Mouse (Mus musculus) CD8-positive naive resting alpha-beta T cell, adult 2 months (primary cell): ENCODE data around the gene Pear1.
A peak's percentile ranks its signal among the peaks of the same experiment; 100 is the strongest.

Experiments used
- DNase-seq, 2 experiments: peaks; one replicate each; pipeline ENCODE4 v3.0.0; 2022; ENCODE audit warnings: low read depth in 2 of 2, low spot score in 2 of 2

Gene Pear1

GRCm38 (mm10) chr3:87766284-87766667 is 57.8 kb downstream of the Pear1 start:
- DNase-seq, result no peak

DNA sequence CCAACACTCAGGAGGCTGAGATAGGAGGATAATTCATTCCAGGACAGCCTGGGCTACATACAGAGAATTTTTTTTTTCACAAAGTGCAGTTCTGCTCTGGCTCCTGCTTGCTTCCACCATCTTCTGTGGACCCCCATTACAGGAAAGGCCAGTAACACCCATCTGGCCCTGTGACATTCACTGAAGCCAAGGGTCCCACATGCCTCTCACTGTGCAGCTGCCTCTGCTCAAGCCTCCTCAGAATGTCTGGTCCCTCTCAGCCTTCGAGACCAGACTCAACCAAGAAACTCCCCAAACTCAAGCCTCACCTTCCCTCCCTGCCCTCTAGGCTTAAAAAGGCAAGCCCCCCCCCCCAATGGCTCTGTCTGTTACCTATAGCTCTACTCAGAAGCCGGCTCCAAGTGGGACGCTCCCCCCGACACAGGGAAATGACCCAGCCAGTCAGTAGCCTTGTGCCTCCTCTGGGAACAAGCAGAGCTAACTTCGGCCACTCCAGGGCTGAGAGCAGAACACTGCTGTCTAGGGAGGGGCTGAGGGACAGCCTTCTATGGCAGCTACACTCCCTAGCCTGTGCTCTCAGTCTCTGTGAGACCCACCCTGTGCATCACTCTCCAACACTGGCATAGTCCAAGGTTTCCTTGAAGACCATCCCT is 58.3 kb downstream of the Pear1 start:
- DNase-seq, result no peak

GRCm38 (mm10) chr3:87765091-87765490 is 59.0 kb downstream of the Pear1 start:
- peak; percentile 65 to 66 for DNase-seq

- DNase-seq, result no peak
Measured at GRCm38 (mm10) chr3:87764506-87764905, 59.6 kb downstream of the Pear1 start.

DNA sequence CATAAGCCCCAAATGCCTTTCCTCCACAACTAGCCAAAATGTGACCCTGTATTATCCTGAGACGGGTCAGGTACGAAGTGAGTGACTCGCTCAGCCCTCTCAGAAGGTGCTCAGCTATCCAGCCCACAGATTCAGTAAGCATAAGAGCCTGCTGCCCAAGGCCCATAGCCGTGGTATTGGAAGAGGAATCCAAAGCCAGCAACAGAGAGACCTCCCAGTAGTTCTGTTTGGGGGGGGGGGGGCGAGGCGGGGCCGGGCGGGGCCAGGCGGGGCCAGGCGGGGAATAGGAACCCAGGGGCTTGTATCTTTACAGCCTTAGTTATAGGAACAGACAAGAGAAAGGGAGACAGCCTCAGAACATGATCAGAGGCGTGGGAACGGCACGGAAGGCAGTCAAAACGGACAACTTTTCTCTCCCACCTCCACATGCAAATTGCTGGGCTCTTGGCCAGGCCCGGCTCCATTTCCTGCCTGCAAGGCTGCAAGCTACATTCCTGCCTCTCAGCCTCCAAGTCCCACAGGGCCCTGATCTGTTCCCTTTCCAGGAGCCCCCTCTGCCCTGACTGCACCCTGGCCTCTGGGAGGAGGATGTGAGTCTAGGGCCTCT is 60.3 kb downstream of the Pear1 start:
- DNase-seq, result no peak

- no peak for DNase-seq
Measured at GRCm38 (mm10) chr3:87763202-87763601, 60.9 kb downstream of the Pear1 start.

DNA sequence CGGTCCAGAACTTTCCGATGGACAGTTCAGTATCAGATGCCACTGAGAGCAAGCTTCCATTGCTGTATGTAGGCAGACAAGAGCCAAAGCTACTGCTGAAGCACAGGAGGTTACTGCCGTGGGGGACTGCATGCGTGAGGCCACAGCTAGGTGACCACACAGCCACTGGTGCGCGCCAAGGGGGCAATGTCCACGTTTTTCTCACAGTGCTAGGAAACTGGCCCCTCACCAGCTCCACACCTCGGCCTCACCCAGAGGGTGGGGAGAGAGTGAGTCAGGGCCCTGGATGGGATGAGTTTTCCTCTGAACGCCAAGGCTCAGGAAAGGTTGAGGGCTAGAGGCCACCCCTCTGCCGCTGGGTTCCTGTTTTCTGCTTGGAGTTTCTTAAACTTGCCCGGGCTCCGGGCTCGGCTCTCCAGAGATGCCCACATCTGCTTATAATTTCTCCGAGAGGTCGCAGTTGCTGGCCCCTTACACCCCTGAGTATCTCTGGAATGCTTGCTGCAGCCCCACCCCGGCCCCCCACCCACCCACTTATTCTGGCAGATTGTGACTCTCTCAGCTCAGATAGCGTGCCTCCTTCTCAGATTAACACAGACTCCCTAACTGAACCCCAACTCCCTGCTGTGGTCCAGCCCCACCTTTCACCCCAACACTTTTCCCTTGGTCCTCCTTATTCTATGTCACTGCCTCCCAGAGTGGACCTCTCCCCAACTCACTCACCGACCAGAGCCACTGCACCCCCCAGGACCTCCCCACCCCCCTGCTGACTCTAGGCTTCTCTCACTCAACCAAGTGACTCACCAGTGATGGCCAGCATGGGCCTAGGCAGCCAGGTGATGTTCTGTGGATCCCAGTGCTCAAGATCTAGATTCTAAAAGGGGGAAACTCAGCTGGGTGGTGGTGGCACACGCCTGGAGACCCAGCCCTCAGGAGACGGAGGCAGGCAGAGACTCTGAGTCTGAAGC is 62.4 kb downstream of the Pear1 start:
- no peak for DNase-seq

- DNase-seq, result no peak
Measured at GRCm38 (mm10) chr3:87758641-87759040, 65.5 kb downstream of the Pear1 start.

- no peak for DNase-seq
Measured at GRCm38 (mm10) chr3:87756488-87756887, 67.6 kb downstream of the Pear1 start.

GRCm38 (mm10) chr3:87755964-87756363 is 68.1 kb downstream of the Pear1 start:
- peak; percentile 81 to 84 for DNase-seq

GRCm38 (mm10) chr3:87753829-87754228 is 70.3 kb downstream of the Pear1 start:
- DNase-seq, result no peak

GRCm38 (mm10) chr3:87752567-87752966 is 71.5 kb downstream of the Pear1 start:
- no peak for DNase-seq

DNA sequence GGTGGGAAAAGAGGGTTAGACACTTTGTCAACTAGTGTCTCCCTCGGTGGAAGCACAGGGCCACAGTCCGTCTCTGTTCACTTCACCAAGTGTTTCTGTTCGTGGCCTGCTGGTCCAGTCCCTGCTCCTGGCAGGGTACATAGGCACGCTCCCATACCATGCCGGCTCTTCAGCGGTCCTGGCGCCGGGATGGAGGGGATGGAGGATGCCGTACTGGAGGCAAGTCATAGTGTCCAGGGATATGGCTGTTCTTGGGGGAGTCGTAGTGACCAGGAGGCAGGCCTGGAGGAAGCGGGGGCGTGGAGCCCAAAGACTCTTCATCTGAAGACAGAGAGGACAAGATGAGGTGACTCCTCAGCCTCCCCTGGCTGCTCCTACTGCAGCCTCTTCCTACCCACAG is 74.1 kb downstream of the Pear1 start:
- no peak for DNase-seq

DNA sequence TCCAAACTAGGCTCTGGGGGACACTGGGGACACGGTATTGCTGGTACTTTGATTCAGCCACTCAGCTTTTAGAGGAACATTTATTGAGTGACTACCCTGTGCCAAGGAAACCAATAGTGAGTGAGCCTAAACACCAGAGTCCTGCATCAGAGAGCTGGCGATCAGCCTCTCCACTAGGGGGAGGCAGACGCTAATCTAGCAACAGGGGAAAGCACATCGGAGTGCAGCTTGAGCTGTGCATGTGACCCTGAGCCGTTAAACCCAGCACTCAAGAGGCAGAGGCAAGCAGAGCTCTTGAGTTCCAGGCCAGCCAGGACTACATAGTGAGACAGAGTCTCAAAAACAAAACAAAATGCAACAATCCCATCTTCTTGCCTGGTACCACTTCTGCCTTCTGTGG is 75.1 kb downstream of the Pear1 start:
- DNase-seq, result peak in 1 of 2 experiments; percentile 31

- no peak for DNase-seq
Measured at GRCm38 (mm10) chr3:87748431-87748830, 75.7 kb downstream of the Pear1 start, which contains the start of gene Lrrc71. Gene Lrrc71 (minus strand): TSS chr3:87748625.

DNA sequence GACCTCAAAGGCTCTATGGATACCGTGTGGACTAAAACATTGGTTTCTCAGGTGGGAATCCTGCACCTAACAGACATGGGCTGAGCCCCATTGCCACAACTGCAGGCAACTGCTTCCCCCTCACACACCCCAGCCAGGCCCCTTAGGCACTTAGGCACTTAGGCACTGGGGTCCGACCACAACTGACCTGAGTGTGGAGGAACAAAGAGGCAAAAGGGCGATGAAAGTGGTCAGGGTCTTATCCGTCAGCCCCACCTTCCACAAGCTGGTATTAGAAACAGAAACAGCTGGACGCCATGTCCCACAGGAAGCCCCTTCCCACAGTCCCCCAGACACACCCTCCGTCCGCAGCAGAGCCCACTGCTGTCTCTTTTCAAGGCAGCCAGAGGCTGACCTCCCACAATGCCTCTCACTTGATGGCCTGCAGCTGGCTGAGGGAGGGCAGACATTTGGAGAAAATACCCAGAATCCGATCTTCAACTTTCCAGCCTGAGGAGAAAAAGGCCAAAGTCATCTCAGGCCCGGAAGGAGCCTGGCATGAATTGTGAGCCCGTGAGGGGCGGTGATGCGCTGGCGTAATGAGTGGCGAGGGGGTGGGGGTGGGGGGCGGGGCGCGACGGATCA is 79.0 kb downstream of the Pear1 start:
- no peak for DNase-seq

DNA sequence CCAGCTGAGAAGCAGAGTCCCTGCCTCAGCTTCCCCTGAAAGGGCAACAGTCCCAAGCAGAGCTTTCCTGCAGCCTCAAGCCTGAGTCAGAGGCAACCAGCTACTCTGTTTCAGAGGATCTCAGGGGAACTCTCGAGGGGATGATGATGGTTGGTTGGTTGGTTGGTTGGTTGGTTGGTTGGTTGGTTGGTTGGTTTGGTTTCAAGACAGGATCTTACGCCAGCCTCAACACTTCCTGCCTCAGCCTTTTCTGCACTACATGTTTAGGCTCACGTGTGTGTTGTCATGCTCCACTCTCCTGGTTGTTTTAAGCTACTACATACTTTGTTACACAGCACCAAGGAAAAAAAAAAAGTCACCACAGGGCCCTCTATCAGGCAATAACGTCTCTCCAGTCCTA is 80.2 kb downstream of the Pear1 start:
- DNase-seq, result peak in 1 of 2 experiments; percentile 18

DNA sequence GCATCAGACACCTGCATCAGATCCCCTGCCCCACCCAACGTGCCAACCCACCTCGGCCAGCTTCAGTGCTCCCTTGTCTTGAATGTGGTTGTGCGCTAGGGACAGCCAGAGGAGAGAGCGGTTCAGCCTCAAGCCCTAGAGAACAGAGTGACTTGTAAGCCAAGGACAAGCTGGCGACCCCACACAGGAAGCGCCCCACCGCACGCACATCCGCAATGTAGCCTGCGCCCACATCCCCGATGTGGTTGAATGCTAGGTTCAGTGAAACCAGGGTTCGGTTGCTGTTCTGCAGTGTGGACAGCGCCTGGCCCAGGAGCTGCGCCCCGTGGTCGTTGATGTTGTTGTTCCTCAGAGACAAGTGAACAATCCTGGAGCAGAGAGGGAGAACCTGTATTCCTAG is 81.4 kb downstream of the Pear1 start:
- peak; percentile 30 to 43 for DNase-seq

GRCm38 (mm10) chr3:87742013-87742412 is 82.1 kb downstream of the Pear1 start:
- no peak for DNase-seq

- DNase-seq, result no peak
Measured at GRCm38 (mm10) chr3:87738906-87739305, 85.2 kb downstream of the Pear1 start.

DNA sequence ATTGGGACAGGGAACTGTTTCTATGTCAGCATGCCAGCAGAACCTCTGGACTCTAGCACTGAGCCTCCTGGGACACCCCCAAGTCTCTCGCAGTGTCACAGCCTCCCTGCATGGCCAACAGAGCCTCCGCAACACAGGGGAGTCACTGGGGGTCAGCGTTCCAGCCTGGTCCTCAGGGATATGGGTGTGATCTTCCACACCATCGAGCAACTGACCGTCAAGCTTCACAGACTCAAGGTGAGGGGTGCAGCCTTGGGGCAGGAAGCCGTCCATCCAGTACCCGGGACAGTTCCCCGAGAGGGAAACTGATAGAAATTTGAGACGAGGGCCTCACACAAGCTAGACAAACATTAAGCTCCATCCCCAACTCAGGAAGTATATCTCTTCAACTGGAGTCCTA is 88.8 kb downstream of the Pear1 start:
- DNase-seq, result no peak
